Mouse (Mus musculus) erythroid progenitor cell, adult 5-6 weeks (primary cell): Measurements from ENCODE around the gene Hoxb6. TPM values are rescaled to one million over a fixed set of nuclear protein-coding genes. Genes with fewer than 3 reads are reported as not detected.

ENCODE experiments used
- ATAC-seq: replicated peaks from 2 replicates; pipeline ENCODE4 v1.8.0; 2016; ENCODE audit warnings: moderate number of reproducible peaks, mild to moderate bottlenecking, moderate TSS enrichment, inconsistent platforms; ENCODE audit not compliant: poor library complexity, low FRiP score, severe bottlenecking
- total RNA-seq, 2 experiments: library from RNA; stranded (forward) in 1 of 2; stranded (reverse) in 1 of 2; fragments of 150-400 nt in 1 of 2; fragments of 186-747, 209-891 nt in 1 of 2; gene quantifications; 2 replicates each; pipeline versions ENCODE4 v1.2.3 to v1.2.4; 2015 to 2017; ENCODE audit warnings: low replicate concordance in 2 of 2

Gene Hoxb6
- total RNA-seq, 2 experiments from 2014 or later, result not detected

DNA sequence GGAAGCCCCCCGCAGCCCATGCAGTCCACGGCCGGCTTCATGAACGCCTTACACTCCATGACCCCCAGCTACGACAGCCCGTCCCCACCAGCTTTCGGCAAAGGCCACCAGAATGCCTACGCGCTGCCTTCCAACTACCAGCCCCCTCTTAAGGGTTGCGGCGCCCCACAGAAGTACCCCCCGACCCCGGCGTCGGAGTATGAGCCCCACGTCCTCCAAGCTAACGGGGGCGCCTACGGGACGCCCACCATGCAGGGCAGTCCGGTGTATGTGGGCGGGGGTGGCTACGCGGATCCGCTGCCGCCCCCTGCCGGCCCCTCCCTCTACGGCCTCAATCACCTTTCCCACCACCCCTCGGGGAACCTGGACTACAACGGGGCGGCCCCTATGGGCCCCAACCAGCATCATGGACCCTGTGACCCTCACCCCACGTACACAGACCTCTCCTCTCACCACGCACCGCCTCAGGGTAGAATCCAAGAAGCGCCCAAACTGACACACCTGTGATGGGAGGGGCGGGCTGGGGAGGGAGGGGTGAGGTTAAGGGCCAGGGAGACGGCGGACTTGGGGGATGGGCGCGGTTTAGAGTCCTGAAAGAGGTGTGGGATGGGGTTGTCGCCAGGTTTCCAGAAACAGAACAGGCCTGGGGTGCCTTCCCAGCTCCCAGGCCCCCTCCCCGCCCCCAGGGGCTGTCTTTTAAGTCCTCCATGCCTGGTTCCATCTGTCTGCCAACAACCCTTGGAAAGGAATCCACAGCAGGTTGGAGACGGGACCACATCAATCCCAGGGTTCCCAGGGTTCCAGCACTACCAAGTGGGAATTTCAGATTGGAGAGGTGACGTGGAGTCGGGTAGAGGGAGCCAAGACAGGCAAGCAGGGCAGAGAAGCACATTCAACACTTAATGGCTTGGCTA is 53.9 kb downstream of the Hoxb6 start:
- ATAC-seq, result no peak

DNA sequence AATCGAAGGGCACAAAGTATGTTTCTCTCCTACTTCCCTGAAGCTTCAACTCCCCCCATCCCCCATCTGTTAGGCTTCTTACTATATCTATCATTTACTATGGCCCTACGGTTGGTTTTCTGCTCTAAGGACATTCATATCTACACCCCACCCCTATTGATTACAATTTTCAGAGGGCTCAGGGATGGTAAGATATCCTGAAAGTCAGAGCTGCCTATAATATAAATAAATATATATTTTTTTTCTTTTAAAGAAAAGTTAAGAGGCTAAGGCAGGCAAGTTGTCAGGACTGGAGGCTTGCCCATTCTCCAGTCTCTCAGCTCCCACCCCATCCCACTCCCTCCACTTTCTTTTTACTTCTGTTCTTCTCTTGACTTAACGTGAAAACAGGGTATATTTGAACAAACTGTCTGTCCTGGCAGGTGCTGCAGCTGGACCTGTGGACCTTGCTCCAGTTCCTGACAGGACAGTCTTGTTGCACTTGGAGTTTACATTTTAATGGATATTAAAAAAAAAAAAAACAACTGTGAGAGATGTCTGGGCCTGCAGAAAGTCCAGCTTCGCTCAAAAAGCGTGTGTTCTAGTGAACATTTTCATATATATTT is 54.7 kb downstream of the Hoxb6 start:
- no peak for ATAC-seq

DNA sequence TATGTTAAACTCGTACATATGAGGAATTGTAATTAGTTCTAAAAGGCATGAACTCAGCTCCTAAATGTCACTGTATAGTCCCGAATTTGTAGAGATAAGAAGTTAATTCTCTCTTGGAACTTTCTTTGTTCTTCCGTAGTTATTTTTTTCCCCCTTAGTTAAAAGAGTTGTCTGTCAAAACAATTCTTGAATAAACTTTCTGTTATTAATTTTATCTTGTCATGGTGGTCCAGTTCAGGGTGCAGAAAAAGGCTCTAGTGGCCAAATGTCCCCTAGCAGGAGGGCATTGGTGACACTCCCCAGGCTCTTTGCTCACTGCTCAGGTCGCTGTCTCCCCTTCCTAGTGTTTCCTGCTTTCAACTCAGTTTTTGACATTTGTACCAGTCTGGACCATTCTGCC is 55.4 kb downstream of the Hoxb6 start:
- ATAC-seq, result no peak

DNA sequence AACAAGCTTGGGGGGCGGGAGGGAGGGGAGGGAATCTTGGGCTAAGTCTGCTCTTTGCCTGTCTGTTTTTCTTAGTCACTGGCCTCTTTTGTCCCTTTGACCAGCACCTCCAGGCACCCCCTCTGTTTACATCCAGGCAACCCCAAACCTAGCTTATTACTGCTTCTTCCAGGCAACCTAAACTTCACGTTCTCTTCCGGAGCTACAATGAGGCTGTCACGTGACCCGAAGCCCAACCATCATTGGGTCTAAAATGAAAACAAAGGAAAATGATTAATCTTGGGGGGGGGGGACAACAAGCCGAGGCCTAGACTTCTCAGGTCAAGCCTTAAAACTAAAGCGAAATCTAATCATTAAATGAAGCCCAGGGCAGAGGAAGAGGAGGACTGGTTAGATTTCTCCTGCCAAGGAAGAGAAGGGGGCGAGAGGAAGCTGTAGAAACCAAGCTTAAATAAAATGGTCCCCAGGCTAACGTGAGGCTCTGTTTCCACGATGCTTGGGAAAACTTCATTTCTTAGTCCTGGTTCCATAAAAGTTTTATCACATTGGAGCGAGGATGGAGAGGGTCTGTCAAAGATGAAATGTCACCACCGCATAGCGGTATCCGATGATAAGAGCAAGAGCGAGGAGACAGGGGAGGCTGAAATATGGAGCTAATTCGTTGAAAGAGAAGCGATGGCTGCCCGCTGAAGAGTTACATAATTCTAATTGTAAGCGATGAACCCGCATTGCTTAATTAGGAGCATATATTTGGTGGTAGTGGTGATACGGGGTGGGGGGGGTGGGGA is 56.1 kb downstream of the Hoxb6 start:
- no peak for ATAC-seq

DNA sequence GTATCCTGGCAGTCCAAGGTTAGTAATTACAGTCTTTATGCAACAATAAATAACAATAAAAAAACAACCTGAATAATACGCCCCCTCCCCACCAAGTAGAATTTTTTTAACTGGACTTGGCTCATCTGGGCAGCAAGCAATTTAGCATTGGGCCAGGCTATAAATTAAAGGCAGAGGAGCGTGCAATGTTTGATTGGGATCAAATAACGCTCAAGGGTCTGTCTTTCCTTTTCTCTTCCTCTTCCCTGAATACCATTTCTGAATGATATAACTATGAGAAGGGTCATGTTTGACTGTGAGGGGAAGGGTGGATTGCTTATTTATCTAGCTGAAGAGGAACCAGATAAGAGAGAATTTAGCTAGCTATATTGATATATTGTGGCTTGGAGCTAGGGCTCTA is 56.7 kb downstream of the Hoxb6 start:
- ATAC-seq, result no peak

DNA sequence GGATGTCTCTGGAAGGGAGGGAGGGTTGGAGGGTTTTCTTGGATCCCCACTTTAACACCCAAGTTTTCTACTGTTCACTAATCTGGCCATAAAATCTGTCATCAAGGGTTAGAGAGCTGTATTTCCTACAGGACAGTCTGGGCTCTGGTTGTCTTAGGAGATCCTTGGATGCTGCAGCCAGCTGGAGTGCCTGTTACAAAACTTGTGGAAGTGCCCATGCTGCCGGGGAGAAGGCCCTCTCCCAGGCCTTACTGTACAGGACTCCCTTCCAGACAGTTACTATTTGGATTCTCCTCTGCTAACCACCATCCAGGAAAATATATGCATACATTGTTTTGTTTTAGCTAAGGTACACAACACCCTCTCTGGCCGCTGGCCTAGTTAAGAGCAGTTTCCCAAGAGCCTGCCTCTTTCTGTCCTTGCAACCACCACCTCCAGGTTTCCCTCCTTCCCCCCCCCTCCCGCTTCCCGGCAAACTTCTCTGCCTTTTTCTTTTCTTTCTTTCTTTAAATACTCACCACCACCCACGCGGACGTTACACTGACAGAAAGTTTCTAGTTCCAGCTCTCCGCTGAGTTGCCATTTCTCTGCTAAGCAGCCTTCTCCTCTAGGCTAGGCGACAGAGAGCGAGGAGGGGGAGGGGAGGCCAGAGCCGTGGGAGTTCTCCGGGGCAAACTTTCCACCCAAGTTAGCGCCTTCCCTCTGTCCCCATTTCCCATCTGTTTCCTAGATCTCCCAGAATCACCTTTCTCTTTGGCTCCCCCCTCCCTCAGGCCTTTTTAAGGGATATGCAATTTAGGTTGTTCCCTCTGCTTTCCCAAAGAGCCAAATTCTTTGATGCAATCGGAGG is 57.4 kb downstream of the Hoxb6 start:
- no peak for ATAC-seq

DNA sequence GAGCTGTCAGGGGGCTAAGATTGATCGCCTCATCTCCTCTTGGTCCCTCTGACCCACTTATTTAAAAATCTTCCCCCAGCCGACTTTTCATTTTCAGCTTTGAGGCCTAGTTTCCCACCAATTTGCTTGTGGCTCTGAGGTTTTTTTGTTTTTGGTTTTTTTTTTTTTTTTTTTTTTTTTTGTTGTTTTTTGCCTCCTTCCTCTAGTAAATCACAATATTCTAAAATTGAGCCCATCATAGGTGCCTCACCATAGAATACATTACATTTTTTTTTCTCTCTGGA is 58.0 kb downstream of the Hoxb6 start, which contains the start of gene Hoxb2:
Gene Hoxb2, plus strand, starts transcription at position 185 of the 284 bp plus-strand sequence.
- no peak for ATAC-seq

DNA sequence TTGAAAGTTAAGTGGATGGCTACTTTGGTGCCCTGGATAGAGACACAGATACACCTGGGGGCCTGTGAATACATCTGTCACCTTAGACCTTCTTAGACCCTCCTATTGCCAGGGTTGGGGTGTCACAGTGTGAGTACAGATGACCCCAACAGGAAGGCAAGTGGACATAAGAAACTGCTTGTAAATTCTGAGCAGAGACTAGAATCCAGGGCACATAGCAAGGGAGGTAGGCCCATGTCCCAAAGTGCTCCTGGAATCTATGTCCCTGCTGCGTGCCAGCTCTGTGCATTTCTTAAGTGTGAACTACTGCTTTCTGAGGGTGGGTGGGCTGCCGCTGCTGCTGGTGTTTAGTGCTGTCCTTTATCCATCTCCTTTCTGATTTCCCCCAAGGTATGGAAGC is 58.5 kb downstream of the Hoxb6 start:
- no peak for ATAC-seq

Other genes with a start within 250 kb of the Hoxb6 start
- gene Ube2z, start 227.1 kb upstream of the Hoxb6 start, total RNA-seq (2015; ENCODE audit: low replicate concordance), result 18.7 and 19.7 TPM in 2 replicates
- 9.7 and 26.2 TPM in 2 replicates for gene Ube2z, start 227.1 kb upstream of the Hoxb6 start, total RNA-seq (2017; ENCODE audit: low replicate concordance)
- gene Atp5g1, start 216.8 kb upstream of the Hoxb6 start, total RNA-seq (2015; ENCODE audit: low replicate concordance), result 98.9 and 122 TPM in 2 replicates
- 9.5 and 20.2 TPM in 2 replicates for gene Atp5g1, start 216.8 kb upstream of the Hoxb6 start, total RNA-seq (2017; ENCODE audit: low replicate concordance)
- not detected in 2 replicates for gene Calcoco2, start 180.5 kb upstream of the Hoxb6 start, total RNA-seq (2015; ENCODE audit: low replicate concordance)
- gene Calcoco2, start 180.5 kb upstream of the Hoxb6 start, total RNA-seq (2017; ENCODE audit: low replicate concordance), result not detected in 2 replicates
- not detected in 2 replicates for gene Ttll6, start 158.7 kb upstream of the Hoxb6 start, total RNA-seq (2015; ENCODE audit: low replicate concordance)
- gene Ttll6, start 158.7 kb upstream of the Hoxb6 start, total RNA-seq (2017; ENCODE audit: low replicate concordance), result not detected in 2 replicates
- not detected in 2 replicates for gene Hoxb13, start 98.2 kb upstream of the Hoxb6 start, total RNA-seq (2015; ENCODE audit: low replicate concordance)
- not detected in 2 replicates for gene Hoxb13, start 98.2 kb upstream of the Hoxb6 start, total RNA-seq (2017; ENCODE audit: low replicate concordance)
- not detected in 2 replicates for gene Hoxb9, start 21.0 kb upstream of the Hoxb6 start, total RNA-seq (2015; ENCODE audit: low replicate concordance)
- gene Hoxb9, start 21.0 kb upstream of the Hoxb6 start, total RNA-seq (2017; ENCODE audit: low replicate concordance), result not detected in 2 replicates
- gene Hoxb8, start 10.6 kb upstream of the Hoxb6 start, total RNA-seq (2015; ENCODE audit: low replicate concordance), result not detected in 2 replicates
- not detected in 2 replicates for gene Hoxb8, start 10.6 kb upstream of the Hoxb6 start, total RNA-seq (2017; ENCODE audit: low replicate concordance)
- not detected in 2 replicates for gene Hoxb7, start 5.9 kb upstream of the Hoxb6 start, total RNA-seq (2015; ENCODE audit: low replicate concordance)
- not detected in 2 replicates for gene Hoxb7, start 5.9 kb upstream of the Hoxb6 start, total RNA-seq (2017; ENCODE audit: low replicate concordance)
- not detected in 2 replicates for gene Hoxb5, start 10.9 kb downstream of the Hoxb6 start, total RNA-seq (2015; ENCODE audit: low replicate concordance)
- not detected in 2 replicates for gene Hoxb5, start 10.9 kb downstream of the Hoxb6 start, total RNA-seq (2017; ENCODE audit: low replicate concordance)
- 1.3 TPM in 1 of 2 replicates, not detected in the other for gene Hoxb4, start 25.8 kb downstream of the Hoxb6 start, total RNA-seq (2015; ENCODE audit: low replicate concordance)
- not detected in 2 replicates for gene Hoxb4, start 25.8 kb downstream of the Hoxb6 start, total RNA-seq (2017; ENCODE audit: low replicate concordance)
- not detected in 2 replicates for gene Hoxb3, start 30.9 kb downstream of the Hoxb6 start, total RNA-seq (2015; ENCODE audit: low replicate concordance)
- not detected in 2 replicates for gene Hoxb3, start 30.9 kb downstream of the Hoxb6 start, total RNA-seq (2017; ENCODE audit: low replicate concordance)
- not detected in 2 replicates for gene Hoxb2, start 58.0 kb downstream of the Hoxb6 start, total RNA-seq (2015; ENCODE audit: low replicate concordance)
- gene Hoxb2, start 58.0 kb downstream of the Hoxb6 start, total RNA-seq (2017; ENCODE audit: low replicate concordance), result 1.0 TPM in 1 of 2 replicates, not detected in the other
- not detected in 2 replicates for gene Hoxb1, start 73.3 kb downstream of the Hoxb6 start, total RNA-seq (2015; ENCODE audit: low replicate concordance)
- gene Hoxb1, start 73.3 kb downstream of the Hoxb6 start, total RNA-seq (2017; ENCODE audit: low replicate concordance), result not detected in 2 replicates
- 7.2 and 9.6 TPM in 2 replicates for gene Skap1, start 172.1 kb downstream of the Hoxb6 start, total RNA-seq (2015; ENCODE audit: low replicate concordance)
- 3.2 and 3.3 TPM in 2 replicates for gene Skap1, start 172.1 kb downstream of the Hoxb6 start, total RNA-seq (2017; ENCODE audit: low replicate concordance)